Mouse (Mus musculus) Muller cell, postnatal 12 days (primary cell): ENCODE measurements at regions not wholly inside any gene's neighbourhood (a gene's known extent, or its start where the extent isn't known, plus 50 kb on each side); places are given as distances from the start of the nearest gene placed in this dataset.

Experiments
- DNase-seq: peaks from one replicate; pipeline ENCODE4 v3.0.0-alpha.2; 2015; ENCODE audit errors: inconsistent ontology term

DNA sequence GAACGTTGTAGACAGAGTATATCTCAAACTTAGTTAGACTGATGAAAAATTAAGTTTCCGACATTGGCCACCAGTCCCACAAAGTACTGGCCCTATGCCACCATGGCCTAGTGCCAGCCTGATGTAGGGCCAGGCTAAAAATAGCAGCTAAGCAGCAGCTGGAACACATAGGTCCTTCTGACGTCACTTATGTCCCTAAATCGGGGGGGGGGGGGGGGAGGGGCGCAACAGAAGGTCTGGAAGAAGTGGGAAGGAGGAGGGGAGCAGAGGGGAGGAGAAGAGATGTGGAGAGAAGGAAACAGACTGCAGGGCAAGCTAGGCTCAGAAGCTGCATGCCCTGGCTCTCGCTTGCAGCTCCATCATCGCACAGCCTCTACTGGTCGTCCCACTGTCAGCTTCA lies 164.7 kb upstream of the Smim15 start:
- no peak for DNase-seq

DNA sequence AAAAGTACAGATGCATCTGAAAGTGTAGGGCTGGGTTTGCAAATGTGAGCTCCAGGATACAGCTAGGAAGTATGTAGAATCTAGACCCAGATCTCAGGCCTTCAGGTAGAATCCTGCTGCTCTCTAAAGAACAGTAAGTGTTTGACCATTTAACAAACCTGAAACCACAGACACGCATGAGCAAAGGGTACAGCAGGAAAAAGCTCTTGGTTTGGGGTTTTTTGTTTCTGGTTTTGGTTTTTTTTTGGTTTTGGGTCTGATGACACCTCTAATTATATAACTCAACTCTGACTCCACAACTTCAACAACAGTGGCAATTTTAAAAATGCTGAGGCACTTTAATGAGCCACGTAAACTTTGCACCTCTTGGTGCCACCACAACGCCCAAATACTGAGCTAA lies 165.3 kb upstream of the Smim15 start:
- no peak for DNase-seq

DNA sequence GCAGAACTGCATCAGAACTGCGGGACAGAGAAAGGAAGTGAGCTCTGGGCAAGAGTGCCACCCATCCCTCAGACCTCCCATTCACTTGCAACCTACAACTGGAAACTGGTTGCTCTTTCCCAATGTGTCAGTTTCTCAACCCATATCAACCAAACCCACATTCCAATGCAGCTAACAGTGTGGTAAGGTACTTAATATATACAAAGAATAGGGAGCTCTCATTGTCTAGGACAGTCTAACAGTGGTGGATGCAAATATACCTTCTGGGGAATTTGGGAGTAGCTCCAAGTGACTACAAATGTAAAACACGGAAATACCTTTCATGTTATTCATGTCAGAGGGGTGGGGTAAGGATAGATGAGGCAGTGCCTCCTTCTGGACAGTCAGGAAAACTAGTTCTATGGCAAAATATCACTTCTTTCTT lies 171.0 kb upstream of the Smim15 start:
- DNase-seq: peak; percentile 40

DNA sequence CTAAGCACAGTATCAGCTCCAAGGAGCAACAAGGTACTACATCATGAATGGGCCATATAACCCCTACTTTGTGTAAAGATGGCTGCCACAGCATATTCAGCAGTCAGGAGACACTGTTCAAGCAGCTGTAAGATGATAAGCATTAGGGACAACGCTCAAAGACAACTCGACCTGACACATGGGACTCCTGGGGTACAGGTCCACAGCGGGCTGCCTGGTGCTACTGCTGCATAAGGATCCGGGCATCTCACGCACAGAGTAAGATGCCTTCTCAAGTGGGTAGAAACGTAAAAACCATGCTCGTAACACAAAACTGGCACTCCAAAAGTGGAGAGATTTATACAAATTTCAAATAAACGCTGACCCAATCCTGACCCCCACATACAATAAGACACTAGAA lies 171.7 kb upstream of the Smim15 start:
- DNase-seq: no peak

DNA sequence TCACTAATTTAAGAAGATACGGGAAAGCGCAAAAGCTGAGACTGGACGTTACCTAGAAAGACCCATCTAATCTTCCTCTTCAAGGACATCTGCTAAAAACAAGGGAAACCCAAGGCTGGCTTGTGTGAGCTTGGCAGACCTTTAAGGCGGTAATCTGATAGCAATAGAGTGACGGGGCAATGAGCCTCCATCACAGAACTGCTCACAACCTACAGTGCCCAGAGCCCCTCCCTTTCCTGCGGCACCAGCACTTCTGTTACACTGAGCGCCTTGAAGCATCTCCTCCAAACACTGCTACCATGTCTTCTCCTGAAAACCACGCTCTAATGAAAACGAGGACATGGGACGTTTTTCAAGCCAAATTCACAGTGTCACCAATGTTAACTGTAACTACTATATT lies 172.1 kb upstream of the Smim15 start:
- DNase-seq: no peak

DNA sequence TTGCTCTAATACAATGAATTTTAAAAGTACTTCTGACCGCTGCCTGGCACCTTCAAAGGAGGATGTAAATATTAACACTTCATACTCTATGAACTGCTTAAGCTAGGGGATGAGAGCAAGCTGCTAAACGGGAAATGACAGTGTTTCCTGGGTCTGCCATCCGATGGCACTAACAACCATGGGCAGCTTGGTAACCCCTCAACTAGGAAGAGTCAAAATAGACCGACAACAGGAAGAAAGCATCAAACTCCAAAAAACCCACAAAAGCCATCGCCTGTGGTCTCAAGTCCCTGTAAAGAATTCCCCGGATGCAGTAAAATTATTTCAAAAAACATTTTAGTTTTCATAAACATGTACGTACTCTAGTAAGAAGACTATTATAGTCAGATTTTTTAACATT lies 175.3 kb upstream of the Smim15 start:
- no peak for DNase-seq

DNA sequence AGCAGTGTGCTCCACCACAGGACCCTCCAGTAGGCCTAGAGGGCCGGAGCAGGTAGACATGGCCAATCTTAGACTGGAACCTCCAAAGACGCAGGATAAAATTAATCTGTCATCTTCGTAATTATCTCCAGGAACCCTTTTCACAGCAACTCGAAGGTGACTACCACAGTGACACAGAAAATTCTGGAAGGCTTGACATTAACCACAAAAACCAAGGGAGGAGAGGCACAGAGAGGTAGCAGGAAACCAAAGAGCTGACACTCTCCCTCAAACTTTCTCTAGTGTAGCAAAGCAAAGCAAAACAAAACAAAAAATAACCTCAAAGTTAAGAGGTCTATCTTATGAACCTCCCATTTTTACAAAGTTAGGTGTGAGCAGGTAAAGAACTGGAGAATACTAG lies 177.4 kb upstream of the Smim15 start:
- no peak for DNase-seq

DNA sequence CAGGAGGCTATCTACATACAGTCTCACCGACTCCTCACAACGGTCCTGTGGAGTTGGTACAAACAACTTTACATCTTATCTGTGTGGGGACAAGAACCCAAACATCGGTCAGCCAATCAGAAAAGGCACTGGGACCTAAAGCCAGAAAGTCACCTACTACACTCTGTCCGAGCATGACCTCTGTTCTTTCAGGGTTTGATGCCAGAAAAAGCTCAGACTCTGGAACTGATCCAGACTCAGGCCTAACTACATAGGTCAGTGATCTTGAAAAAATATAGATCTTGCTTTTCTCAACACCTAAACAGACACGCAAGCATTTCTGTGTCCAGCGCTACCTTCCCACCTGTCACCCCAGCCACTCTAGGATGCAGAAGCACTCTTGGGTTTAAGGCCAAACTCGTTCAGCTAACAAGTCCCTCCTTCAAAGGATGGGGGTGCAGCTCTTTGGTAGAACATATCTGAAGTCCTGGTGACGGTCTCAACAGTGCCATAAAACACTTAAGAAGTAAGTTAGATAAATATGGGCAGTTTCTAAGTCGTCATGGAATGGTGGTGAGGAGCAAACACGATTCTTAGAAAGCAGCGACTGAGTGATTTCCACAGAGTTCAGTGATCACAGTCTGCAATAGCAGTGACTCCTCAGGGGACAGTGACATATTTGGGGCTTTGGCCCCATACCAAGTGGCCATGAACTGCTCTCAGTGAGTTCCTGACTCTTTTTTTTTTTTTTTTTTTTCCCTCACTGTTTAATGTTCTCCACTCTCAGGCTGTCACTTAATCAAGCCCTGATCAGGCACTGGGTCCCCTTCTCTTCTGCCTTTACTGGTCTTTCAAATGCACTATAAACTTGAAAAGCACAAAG lies 181.2 kb upstream of the Smim15 start:
- peak; percentile 40 for DNase-seq

DNA sequence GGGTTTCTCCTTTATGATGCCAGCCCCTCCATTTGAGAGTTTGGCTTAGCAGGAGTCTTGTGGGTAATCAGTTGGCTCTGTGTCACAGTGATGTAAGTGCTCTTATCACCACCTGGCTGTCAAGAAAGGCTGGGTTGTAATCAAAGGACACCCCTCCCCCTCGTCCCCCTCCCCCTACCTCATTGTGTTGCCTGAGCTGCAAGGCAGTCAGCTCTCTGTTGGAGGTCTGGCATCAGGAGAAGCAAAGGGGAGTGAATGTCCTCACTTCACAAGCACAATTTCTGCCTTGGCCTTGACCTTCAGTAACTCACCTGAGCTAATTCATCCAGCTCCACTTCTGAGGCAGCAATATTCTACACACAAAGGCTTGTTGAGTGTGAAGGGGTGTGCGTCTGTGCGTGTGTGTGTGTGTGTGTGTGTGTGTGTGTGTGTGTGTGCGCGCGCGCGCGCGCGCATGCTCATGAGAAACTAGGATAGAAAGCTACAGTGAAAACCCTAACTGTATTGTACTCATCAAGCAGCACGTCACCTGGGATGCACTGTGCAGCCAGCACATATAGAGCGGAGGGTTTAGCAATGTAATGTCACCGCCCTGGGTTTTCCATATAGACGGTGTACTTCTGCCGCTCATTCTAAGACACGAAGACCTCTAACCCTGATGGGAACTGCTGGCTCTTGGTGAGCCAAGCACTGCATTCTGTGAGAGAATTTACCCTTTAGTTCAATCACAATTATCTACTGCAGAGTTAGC lies 182.7 kb upstream of the Smim15 start:
- DNase-seq: no peak

DNA sequence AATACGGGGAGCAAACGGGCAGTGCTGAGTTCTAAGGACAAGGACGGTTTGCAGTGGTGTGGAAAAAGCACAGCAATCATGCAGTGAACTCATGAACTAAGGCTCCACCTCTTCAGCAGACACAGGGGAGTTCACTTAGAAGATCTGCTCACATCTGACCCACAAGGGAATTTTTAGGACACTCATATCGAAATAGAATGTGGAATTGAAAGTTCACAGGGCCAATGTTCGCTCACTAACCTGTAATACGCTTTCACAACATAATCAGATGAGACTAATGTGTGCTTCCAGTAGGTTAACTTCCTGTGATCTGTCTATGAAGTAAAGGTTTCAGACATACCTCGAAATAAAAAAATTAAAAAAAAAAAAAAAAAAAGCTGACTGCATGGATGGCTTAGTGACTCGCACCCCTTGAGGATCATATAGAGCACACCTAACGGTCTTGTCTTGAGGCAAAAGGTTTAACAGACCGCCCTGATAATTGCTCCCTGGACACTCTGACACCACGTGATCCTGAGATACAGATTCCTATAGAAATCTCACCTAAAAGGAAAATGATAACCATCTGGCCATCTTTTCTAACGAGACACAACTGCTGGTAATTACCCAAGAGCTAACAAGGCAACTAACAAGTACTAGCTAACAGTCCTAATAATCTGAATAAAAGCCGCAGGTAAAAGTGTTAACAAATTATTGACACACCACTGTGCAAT lies 187.0 kb upstream of the Smim15 start:
- no peak for DNase-seq

DNA sequence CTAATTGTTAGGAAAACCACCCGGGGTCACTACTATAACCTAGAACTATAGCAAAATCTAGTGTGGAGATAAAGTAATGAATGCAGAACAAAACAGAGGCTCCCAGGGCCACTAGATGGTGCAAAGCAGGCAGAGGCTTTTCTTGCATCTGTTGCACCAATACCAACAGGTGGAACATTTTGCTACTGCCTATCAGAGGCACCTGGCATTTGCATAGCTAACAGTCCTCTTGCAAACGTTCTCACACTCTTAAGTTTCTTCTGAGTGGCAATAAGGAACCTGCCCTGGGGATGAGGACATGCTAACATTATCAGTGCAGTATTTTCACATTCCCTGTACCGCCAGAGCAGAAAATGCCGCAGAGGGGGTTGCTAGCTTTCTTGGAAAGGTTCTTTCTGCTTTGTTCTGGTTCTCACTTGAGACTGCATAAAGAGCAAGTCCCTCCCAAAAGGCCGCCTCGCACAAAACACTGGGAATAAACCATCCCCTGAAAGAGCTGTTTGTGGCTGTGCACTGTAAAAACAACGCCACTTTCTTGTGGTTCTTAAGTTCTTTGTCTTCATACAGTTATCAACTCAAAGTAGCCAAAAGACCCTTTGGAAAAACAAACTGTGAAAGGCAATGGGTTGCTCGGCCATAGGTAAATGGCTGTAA lies 193.2 kb upstream of the Smim15 start:
- no peak for DNase-seq

DNA sequence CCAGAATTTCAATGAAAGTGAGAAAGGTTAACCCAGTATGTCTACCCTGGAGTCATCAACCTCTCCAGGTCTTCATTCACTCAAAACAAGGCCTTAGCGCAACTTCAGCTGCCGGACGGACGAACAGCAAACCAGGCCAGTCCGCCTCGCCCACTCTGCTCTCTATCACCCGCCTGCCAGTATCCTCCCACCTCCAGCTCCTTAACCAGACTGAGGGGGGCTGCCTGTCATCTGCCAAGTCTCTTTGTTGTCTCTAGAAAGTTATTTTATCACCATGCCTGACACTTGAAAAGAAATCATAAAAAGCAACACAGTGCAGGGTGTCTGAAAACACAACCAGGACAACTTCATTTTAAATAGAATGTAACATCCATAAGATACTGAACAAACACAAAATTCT lies 195.4 kb upstream of the Smim15 start:
- no peak for DNase-seq

DNA sequence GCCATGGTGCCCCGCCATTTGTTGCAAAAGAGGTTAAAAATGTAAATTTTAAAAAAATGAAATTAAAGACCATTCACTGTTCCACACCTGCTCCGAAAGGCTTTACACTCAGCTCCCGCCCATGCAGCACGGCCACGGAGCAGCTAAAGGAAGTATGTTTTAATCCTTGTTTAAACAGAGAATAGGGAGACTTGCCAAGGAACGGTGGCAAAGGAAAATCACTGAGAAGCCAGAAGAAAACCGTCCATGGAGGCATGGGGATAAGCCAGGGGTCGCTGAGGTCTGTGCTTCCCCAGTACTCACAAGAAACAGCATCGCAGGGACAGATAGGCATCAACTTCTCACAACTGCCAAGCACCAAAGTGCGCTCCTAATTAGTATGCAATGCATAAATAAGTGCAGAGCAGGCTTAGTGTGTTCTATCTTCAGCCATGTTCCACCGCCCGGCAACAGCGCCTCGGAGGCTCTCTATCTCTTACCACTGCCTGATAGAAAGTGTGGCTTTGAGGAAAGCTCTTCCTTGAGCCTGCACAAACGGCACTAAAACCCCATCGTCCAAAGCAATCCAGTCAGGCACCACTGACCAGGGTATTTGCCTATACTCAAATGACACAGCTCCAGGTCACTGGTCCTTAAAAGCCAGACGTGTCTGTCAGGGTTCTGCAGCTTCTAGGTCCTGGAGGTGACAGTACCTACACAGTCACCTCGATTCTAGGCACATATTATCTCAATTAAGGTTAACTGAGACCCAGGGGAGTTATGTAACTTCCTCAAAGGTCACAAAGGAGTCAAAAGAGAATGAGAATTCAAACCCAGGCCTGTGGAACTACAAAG lies 196.8 kb upstream of the Smim15 start:
- DNase-seq: no peak

DNA sequence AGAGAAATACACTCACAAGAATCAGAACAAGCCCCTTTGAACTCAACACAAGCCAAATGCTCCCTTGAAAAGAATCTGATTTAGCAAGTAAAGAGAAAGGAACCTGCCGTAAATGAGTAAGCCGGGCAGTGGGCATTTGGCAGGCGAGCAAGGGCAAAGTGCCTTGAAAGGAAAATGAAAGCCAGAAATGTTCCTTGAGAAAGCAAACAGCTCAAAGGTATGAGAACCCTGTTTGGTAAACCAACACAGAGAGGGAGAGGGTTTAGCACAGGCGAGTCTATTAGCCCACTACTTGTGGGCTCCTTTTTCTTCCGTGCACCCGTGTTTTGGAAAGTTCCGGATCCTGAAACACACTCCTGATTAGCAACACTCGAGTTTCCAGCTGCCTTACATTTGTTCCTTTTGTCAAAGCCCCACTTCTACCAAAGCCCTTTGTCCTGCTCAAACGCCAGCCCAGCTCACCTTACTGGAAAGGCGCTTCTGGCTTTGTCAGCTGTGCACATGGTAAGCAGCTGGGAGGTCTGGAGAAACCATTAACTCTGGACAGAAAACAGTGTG lies 197.5 kb upstream of the Smim15 start:
- peak; percentile 60 for DNase-seq

DNA sequence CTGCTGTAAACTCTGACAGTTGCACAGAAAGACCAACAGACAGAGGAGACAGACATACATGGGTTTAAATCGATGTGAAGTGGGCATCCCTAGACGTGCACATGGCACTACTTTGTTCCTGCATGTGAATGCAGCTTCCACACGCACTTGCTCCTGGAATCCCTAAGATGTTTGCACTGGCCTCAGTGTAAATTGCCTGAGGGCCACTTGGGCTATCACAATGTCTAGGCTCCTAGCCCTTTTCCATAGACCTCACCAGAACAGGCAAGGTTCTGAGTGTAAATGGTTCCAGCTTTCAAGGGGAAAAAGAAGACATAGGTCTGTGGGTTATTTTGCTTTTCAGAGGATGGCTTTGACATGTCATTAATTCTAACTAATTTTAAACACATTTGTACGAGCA lies 198.4 kb upstream of the Smim15 start:
- DNase-seq: no peak

DNA sequence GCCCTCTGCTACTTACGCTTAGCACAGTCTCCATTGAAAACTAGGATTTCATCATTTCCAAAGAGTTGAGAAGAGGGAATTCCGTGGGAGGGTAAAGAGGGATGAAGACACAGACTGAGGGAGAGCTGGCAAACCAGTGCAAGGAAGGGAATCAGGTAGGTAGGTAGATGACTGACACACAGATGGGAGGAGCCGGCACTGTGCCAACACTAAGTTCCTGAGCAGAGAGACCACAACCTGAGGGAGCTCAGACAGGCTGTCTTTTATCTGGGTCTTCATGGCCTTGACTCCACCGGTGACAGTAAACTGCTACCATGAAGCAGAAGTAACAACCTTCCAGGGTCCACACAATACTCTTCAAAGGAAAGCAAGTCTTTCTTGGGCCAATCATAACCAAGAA lies 200.2 kb upstream of the Smim15 start:
- no peak for DNase-seq

DNA sequence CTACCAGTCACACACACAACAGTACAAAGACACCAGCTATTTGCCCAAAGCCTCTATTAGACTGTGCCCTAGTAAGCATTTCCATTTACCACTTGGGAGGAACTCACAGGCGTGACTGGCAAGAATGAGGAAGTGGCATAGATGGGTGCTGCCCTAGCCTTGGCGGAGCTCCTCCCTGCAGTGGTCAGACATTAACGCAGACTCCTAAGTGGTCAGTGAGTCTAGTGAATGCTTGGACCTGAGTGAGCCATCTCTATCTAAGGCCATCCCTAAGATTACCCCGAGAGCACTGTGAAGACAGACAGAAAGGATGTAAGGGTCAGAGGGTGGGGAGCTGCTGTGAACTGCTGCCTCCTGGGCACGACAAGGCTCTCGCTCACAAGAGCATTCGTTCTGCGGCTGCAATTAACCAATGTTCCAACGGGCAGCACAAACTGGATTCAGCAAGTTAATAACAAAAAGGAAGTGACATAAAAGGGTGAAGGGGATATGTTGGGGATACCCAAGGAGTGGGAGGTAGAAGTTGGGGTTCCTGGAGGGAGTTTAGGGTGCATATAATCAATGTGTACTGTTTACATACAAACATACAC lies 206.0 kb upstream of the Smim15 start:
- DNase-seq: peak; percentile 60

DNA sequence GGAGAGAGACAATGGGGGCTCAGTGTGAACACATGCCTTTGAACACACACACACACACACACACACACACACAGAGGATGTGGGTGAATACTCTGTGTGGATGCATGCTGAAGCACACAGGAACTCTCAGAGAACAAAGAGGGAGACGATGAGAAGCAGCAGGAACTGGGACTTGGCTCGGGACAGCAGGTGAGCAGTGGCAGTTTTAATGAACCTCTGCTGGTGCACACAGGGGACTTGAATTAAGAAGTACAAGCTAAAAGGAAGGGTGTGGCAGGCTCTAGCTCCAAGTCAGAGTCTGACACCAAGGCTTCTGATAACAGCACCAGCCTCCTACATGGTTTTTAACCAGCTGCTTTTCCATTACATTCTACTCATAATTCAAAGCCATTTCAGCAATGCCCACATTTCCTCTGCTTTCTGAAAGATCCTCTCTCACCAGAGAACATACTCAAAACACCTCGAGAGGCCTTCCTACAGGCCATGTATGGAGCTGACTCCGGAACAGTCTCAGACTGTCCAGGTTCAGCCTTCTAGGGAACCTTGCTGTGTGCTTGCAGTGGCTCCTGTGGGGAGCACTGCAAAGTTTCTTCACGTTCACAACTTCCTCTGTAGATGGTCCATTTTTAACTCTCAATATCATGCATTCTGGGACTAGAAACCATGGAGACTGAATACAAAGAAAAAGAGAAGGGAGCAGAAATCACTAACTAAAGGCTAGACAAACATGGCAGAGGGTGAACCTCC lies 206.9 kb upstream of the Smim15 start:
- no peak for DNase-seq

DNA sequence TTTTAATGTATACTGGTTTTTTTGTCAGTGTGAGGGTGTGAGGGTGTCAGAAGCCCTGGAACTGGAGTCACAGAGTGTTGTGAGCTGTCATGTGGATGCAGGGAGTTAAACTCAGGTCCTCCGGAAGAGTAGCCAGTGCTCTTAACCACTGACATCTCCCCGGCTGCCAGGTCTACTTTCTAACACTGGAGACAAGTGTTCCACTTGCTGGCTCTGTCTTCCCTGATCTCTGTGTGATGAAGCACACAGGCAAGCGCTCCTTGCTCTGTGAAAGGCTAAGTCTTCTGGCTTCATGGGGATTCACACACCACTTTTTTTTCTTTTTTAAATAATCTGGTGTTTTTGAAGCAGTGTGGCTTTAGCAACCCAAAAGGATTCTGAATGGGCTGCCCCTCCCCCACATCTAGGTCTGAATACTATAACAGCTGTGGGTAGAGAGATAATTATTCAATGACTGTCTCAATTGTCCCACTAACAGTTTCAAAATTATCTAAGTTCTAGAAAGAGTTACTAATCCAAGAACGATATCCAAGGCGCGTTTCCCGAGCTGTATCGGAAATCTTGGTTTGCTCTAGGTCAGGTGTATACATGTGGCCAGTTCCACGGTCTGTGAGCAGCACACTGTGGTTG lies 208.4 kb upstream of the Smim15 start:
- peak; percentile 83 for DNase-seq
